Mouse (Mus musculus) MEL (cell line): ENCODE data around the gene Foxc2.

ENCODE experiments used
- CTCF ChIP-seq, 3 experiments: IDR thresholded peaks in 2 of 3; conservative IDR thresholded peaks in 1 of 3; 2 replicates each; pipeline ENCODE4 v1.5.1; 2011 to 2012; ENCODE audit warnings: low read length in 3 of 3, low read depth in 2 of 3, mild to moderate bottlenecking in 2 of 3, improper control_type of control experiment in 1 of 3, inconsistent platforms in 1 of 3, mixed read lengths in 1 of 3, moderate library complexity in 1 of 3; ENCODE audit not compliant: control insufficient read depth in 1 of 3, insufficient read depth in 1 of 3, poor library complexity in 1 of 3, severe bottlenecking in 1 of 3
- JUND ChIP-seq: IDR thresholded peaks from 2 replicates; pipeline ENCODE4 v1.6.1; 2011; ENCODE audit warnings: low read depth, mild to moderate bottlenecking, improper control_type of control experiment, low read length
- MAX ChIP-seq: IDR thresholded peaks from 2 replicates; pipeline ENCODE4 v1.6.1; 2011; ENCODE audit warnings: low read length, improper control_type of control experiment
- NRF1 ChIP-seq: IDR thresholded peaks from 2 replicates; pipeline ENCODE4 v1.6.1; 2014; ENCODE audit warnings: low read depth, mild to moderate bottlenecking, inconsistent platforms, low read length, improper control_type of control experiment, moderate library complexity; ENCODE audit not compliant: poor library complexity, insufficient read depth, severe bottlenecking
- POLR2A ChIP-seq, 2 experiments: IDR thresholded peaks; 2 replicates each; pipeline ENCODE4 v1.6.1; 2011 to 2012; ENCODE audit warnings: low read length in 2 of 2, mild to moderate bottlenecking in 2 of 2, control low read depth in 1 of 2, improper control_type of control experiment in 1 of 2, low read depth in 1 of 2, moderate library complexity in 1 of 2; ENCODE audit not compliant: control insufficient read depth in 1 of 2, insufficient read depth in 1 of 2, poor library complexity in 1 of 2
- POLR2AphosphoS2 ChIP-seq: IDR thresholded peaks from 2 replicates; pipeline ENCODE4 v1.6.1; 2011; ENCODE audit warnings: low read length, improper control_type of control experiment
- RAD21 ChIP-seq: IDR thresholded peaks from 2 replicates; pipeline ENCODE4 v1.6.1; 2011; ENCODE audit warnings: mild to moderate bottlenecking, low read depth, low read length, improper control_type of control experiment
- TAL1 ChIP-seq: IDR thresholded peaks from 2 replicates; pipeline ENCODE4 v1.6.1; 2012; ENCODE audit warnings: mild to moderate bottlenecking, inconsistent platforms, low read length, moderate library complexity, mixed read lengths
- TBP ChIP-seq: IDR thresholded peaks from 2 replicates; pipeline ENCODE4 v1.8.0; 2011; ENCODE audit warnings: low read depth, low read length, improper control_type of control experiment
- TCF12 ChIP-seq: IDR thresholded peaks from 2 replicates; pipeline ENCODE4 v1.6.1; 2014; ENCODE audit warnings: low read depth, mild to moderate bottlenecking, inconsistent platforms, low read length, improper control_type of control experiment, moderate library complexity
- USF1 ChIP-seq: IDR thresholded peaks from 2 replicates; pipeline ENCODE4 v1.6.1; 2014; ENCODE audit warnings: low read depth, mild to moderate bottlenecking, inconsistent platforms, low read length, improper control_type of control experiment, moderate library complexity
- ZNF384 ChIP-seq: IDR thresholded peaks from 2 replicates; pipeline ENCODE4 v1.6.1; 2012; ENCODE audit warnings: low read depth, mild to moderate bottlenecking, inconsistent platforms, low read length, improper control_type of control experiment

DNA sequence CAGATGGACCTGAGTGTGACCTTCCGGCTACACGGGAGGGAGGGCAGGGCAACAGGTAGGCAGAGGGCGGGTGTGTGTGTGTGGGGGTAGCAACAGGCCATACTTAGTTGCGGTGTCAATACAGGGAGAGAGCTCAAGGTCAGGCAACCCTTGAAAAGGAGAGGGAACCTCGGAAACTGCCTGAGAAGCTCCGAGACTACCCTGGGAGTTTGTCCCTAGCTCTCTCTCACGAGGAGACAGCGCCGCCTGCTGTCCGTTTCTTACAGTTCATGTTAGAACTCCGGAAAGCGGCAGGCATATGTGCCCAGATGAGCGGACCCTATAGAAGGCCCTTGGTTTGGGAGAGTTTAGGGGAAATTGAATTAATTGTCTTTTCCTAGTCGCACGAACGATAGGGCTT is 23.3 kb upstream of the Foxc2 start:
- TF ChIP-seq POLR2A (IDR thresholded peaks at IDR 0.05; ENCODE audit: control insufficient read depth in 1 of 2, insufficient read depth in 1 of 2, low read depth in 1 of 2, low read length in 2 of 2, poor library complexity in 1 of 2) (no peak), USF1 (no peak), CTCF (IDR thresholded peaks at IDR 0.05 in 2 of 3, conservative IDR thresholded peaks at IDR 0.05 in 1 of 3; ENCODE audit: control insufficient read depth in 1 of 3, insufficient read depth in 1 of 3, low read depth in 2 of 3, low read length in 3 of 3, poor library complexity in 1 of 3, severe bottlenecking in 1 of 3) (peak; percentile 87 to 94 (median 94)), POLR2AphosphoS2 (no peak), TAL1 (no peak), RAD21 (peak; percentile 94), ZNF384 (no peak), JUND (no peak), MAX (no peak), TCF12 (peak; percentile 15; the same call in 1 of the 2 replicates), TBP (no peak), NRF1 (no peak)
